Mouse (Mus musculus): ENCODE results near the gene Gpr82.

- TF ChIP-seq POLR2A (IDR thresholded peaks at IDR 0.05; ENCODE audit: borderline replicate concordance, insufficient read depth, low read length) (no peak), CTCF (IDR thresholded peaks at IDR 0.05; ENCODE audit: borderline replicate concordance, insufficient read depth, low read depth, low read length) (no peak)
Observed at GRCm38 (mm10) chrX:13656721-13657120, 4.4 kb upstream of the Gpr82 start.

Measured in cerebellum, adult 2 months (tissue).